Mouse (Mus musculus) stomach, embryonic 14.5 days (tissue): ENCODE measurements at regions not wholly inside any gene's neighbourhood (a gene's known extent, or its start where the extent isn't known, plus 50 kb on each side); places are given as distances from the start of the nearest gene placed in this dataset.

Source experiments
- ATAC-seq: fragments of 200-750 bp; cut with Nextera tagmentation; 2 replicates; pipeline ENCODE4 v1.8.0; 2017; ENCODE audit warnings: low read depth, moderate TSS enrichment; ENCODE audit not compliant: insufficient number of reproducible peaks, insufficient read depth, low FRiP score
- H3K27ac ChIP-seq: fragments of 300-500 bp; sonication (generic); 2 replicates; pipeline ENCODE4 v1.5.1; 2014; ENCODE audit warnings: mild to moderate bottlenecking, low read length, moderate library complexity, mixed read lengths
- H3K27me3 ChIP-seq: fragments of 300-500 bp; sonication (generic); 2 replicates; pipeline ENCODE4 v1.6.1; 2014; ENCODE audit warnings: low read length, control low read depth, mixed read lengths; ENCODE audit not compliant: control insufficient read depth, insufficient read depth
- H3K36me3 ChIP-seq: fragments of 300-500 bp; sonication (generic); 2 replicates; pipeline ENCODE4 v1.6.1; 2014; ENCODE audit warnings: mild to moderate bottlenecking, control low read depth, low read length, moderate library complexity, mixed read lengths; ENCODE audit not compliant: control insufficient read depth, insufficient read depth
- H3K4me1 ChIP-seq: fragments of 300-500 bp; sonication (generic); 2 replicates; pipeline ENCODE4 v1.6.1; 2014; ENCODE audit warnings: low read length, control low read depth, mixed read lengths; ENCODE audit not compliant: control insufficient read depth, insufficient read depth
- H3K4me2 ChIP-seq: fragments of 300-500 bp; sonication (generic); replicated peaks from 2 replicates; pipeline ENCODE4 v1.6.1; 2014; ENCODE audit warnings: low read depth, low read length, control low read depth
- H3K4me3 ChIP-seq: fragments of 300-500 bp; sonication (generic); 2 replicates; pipeline ENCODE4 v1.5.1; 2014; ENCODE audit warnings: low read depth, low read length, control low read depth
- H3K9ac ChIP-seq: fragments of 300-500 bp; sonication (generic); replicated peaks from 2 replicates; pipeline ENCODE4 v1.6.1; 2014; ENCODE audit warnings: low read depth, mild to moderate bottlenecking, control low read depth, low read length, moderate library complexity, mixed read lengths
- H3K9me3 ChIP-seq: fragments of 300-500 bp; sonication (generic); 2 replicates; pipeline ENCODE4 v1.6.1; 2016; ENCODE audit warnings: low read depth, low read length, control low read depth; ENCODE audit not compliant: control insufficient read depth
- WGBS: fragments of 180-500 bp; shearing (Covaris S2); extraction: QIAGEN DNeasy Blood & Tissue Kit; methylation state at CpG from one replicate; pipeline ENCODE4 v1.1.7; 2014; 5-methylcytosine and 5-hydroxymethylcytosine counted together

DNA sequence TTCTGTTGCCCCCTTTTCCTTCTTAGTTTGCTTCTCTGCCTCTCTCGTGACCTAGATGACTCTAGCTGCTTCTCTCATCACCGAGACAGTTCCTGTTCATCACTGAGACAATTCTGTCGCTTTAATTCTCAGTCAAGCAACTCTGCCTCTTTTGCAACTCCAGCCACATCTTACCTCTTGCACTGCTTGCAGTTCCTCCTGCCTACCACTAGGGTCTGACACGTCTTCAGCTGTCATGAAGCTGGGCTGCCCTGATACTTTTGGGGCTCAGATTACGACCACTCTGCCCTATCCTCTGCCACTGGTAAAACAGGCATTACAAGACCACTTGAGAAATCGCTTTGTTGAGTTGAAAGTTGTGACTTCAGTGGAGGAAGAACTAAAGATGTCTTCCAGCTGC, 216.9 kb upstream of the Fam98a start:
- Histone ChIP-seq H3K27me3 (no peaks in the 10 kb centered on the region), H3K9me3 (no peaks in the 10 kb centered on the region), H3K9ac (no peak overlapping the region), H3K27ac (no peak overlapping the region), H3K4me3 (no peak overlapping the region), H3K4me1 (no peaks in the 10 kb centered on the region), H3K4me2 (no peak overlapping the region), H3K36me3 (no peaks in the 10 kb centered on the region)
- ATAC-seq, result no peak
- 83% methylated on average over 6 of the region's 6 CpGs for WGBS

DNA sequence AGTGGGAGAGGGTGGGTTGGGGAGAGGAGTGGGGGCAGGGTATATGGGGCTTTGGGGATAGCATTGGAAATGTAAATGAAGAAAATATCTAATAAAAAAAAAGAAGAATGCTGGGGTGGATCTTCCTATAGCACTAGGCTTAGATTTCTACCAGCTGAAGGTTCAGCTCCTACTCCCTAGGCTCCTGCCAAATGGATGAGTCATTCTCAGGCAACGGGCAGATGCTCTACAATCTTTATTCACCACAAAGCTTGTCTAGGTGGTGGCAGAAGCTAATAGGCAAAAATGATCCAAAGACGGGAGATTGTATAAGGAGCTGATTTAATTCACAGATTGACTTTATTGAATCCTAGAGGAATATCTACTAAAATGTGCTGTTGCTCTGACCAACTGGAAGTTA, 211.6 kb upstream of the Fam98a start:
- WGBS, result 90% methylated on average over 2 of the region's 2 CpGs
- Histone ChIP-seq H3K9ac (no peak overlapping the region), H3K36me3 (no peaks in the 10 kb centered on the region), H3K4me2 (no peak overlapping the region), H3K9me3 (no peaks in the 10 kb centered on the region), H3K27ac (no peak overlapping the region), H3K27me3 (no peaks in the 10 kb centered on the region), H3K4me1 (no peaks in the 10 kb centered on the region), H3K4me3 (no peak overlapping the region)
- no peak for ATAC-seq

DNA sequence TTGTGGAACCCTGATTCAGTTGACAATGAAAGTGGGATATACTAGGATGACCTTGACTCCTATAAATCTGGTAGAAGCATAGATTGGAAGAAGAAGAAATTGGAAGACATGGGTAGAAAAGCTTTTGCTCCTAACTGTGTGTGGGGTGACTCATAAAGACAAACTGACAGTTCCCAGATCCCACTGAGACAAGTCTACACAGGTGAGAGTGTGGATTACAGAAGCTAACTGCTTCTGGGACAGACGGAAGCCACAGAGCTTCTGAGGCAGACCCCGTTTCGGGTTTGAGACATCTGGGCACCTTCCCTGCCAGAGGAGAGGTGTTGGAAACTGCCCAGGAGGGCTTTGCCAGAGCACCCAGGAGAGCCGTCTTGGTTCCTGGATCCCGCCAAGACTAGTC, 204.7 kb upstream of the Fam98a start:
- Histone ChIP-seq H3K36me3 (no peaks in the 10 kb centered on the region), H3K9ac (no peak overlapping the region)
- 95% methylated on average over 5 of the region's 5 CpGs for WGBS

DNA sequence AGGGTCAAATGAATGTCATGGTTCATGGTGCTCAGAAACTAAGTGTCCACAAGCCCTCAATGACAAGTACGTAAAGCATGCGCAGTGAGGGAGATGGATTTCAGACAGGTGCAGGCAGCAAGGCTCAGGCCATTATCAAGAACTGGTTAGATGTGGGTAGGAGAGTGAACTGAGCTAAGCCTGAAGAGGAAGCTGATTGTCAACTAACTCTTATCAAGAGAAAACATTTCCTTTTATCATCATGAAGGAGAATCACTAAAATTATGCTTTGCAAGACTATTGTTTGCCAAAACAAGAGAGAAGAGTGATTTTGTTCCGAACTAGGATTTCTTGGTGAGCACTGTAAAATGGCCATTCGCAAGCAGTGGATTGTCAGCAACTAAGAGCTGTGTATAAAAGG, 164.7 kb upstream of the Fam98a start:
- Histone ChIP-seq H3K4me2 (no peak overlapping the region), H3K27ac (no peak overlapping the region), H3K9ac (no peak overlapping the region), H3K9me3 (no peaks in the 10 kb centered on the region), H3K27me3 (no peaks in the 10 kb centered on the region), H3K4me1 (no peaks in the 10 kb centered on the region), H3K4me3 (no peak overlapping the region), H3K36me3 (no peaks in the 10 kb centered on the region)
- no peak for ATAC-seq
- 91% methylated on average over 4 of the region's 4 CpGs for WGBS

More for the DNA sequence above, 204.7 kb upstream of the Fam98a start:
- Histone ChIP-seq H3K4me2 (no peak overlapping the region), H3K9me3 (no peaks in the 10 kb centered on the region), H3K27me3 (no peaks in the 10 kb centered on the region), H3K4me3 (no peak overlapping the region), H3K4me1 (no peaks in the 10 kb centered on the region), H3K27ac (no peak overlapping the region)
- no peak for ATAC-seq

DNA sequence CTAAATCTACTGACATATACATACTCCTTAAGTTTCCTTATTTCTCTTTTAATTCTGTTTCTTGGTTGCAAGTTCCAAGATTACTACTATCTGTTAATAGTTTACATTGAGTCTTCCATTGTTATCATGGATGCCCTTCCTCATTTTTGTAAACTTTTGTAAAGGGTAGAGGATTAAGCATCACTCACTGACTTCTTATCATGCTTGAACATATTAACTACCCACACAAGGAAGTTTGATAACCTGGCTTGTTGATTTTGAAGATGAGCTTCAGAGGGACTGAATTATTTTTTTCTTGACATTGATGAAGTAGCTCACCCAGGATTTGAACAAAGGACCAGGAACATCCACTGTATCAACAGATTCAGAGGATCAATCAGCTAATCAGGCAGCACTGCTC, 162.8 kb upstream of the Fam98a start:
- H3K4me3 ChIP-seq, result no peak overlapping the region
- H3K9ac ChIP-seq, result no peak overlapping the region
- H3K27ac ChIP-seq, result no peak overlapping the region
- ATAC-seq, result no peak
- no peaks in the 10 kb centered on the region for H3K27me3 ChIP-seq
- H3K9me3 ChIP-seq, result no peaks in the 10 kb centered on the region
- H3K4me1 ChIP-seq, result no peaks in the 10 kb centered on the region
- H3K36me3 ChIP-seq, result no peaks in the 10 kb centered on the region
- no peak overlapping the region for H3K4me2 ChIP-seq

DNA sequence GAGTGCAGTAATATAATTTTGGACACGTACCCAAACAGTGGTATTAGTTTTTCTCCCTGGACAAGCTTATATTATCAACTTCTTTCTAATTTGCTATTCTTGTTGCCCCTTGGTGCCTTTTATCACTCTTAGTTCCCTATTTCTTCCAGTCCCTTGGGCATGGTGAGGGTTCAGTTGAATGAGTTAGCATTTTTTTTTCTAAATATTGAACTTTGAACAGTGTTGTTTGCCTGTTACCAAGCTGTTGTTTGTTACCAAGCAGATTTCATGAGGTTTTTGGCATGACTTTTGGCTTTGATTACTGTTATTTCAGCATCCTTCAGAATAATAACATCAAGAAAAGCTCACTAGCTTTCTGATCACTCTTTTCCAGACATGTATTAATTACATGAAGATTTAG, 162.3 kb upstream of the Fam98a start:
- Histone ChIP-seq H3K4me1 (no peaks in the 10 kb centered on the region), H3K4me3 (no peak overlapping the region), H3K4me2 (no peak overlapping the region), H3K27me3 (no peaks in the 10 kb centered on the region), H3K9me3 (no peaks in the 10 kb centered on the region), H3K36me3 (no peaks in the 10 kb centered on the region), H3K9ac (no peak overlapping the region), H3K27ac (no peak overlapping the region)
- no peak for ATAC-seq
- WGBS, result 90% methylated on average over 1 of the region's 1 CpGs

DNA sequence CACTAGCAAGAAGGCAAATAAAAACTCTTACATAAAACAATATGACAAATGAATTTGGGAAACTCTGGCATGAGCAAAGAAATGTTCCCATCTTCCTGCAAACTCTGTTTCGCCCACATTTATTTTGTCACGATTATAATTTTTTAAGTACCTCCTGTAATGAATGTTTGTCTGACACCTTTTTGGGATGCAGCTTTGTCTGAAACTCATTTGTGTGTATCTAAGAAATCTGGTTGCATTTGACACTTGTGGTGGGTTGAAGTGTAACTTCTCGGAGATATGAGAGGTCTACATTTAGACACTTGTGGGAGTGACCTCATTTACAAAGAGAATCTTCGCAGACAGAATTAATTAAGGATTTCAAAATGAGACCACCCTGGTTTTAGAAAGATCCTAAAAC, 155.9 kb upstream of the Fam98a start:
- H3K27ac ChIP-seq, result no peak overlapping the region
- no peak for ATAC-seq
- H3K4me2 ChIP-seq, result no peak overlapping the region
- H3K27me3 ChIP-seq, result no peaks in the 10 kb centered on the region
- H3K36me3 ChIP-seq, result no peaks in the 10 kb centered on the region
- no peak overlapping the region for H3K4me3 ChIP-seq
- H3K9ac ChIP-seq, result no peak overlapping the region
- WGBS, result 88% methylated on average over 4 of the region's 4 CpGs
- H3K4me1 ChIP-seq, result no peaks in the 10 kb centered on the region
- no peaks in the 10 kb centered on the region for H3K9me3 ChIP-seq

DNA sequence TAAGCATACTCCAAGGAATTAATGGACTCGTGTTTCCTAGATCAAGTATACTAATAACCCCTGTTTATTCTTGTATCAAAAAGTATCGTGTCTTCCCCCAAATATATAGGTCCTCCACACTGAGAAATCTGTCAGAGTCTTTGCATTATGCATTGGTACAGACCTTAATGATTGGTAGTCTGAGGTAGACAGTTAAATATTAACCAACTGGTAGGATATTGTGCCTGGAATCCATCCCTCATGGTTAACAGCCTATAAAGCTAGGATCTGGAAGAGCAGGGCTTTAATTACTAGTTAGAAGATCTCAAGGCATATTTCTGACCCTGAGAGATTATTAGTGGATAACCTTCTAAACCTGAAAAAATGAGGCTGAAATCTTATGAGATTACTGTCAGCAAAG, 153.6 kb upstream of the Fam98a start:
- Histone ChIP-seq H3K9me3 (no peaks in the 10 kb centered on the region), H3K4me1 (no peaks in the 10 kb centered on the region), H3K27ac (no peak overlapping the region), H3K27me3 (no peaks in the 10 kb centered on the region), H3K4me2 (no peak overlapping the region), H3K36me3 (no peaks in the 10 kb centered on the region), H3K9ac (no peak overlapping the region), H3K4me3 (no peak overlapping the region)
- ATAC-seq, result no peak
- 79% methylated on average over 2 of the region's 2 CpGs for WGBS

DNA sequence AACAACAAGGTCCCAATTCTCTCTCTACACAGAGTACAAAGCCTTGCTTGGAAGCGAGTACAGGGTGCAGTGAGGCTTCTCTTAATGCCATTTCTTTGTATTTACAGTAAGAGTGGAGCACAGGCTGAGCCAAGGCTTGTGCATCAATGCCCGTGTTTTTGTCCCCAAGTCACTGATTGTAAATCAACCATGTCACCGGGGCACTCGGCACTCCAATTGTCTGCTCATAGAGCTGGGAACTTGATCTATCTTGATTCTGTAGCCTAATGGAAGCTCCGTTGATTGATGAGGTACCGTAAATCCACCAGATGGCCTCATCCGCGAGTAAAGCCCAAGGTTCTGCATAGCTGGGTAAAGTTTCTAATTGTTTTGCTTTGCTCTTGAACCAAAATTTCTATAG, 152.1 kb upstream of the Fam98a start:
- H3K9me3 ChIP-seq, result no peaks in the 10 kb centered on the region
- no peak for ATAC-seq
- no peaks in the 10 kb centered on the region for H3K4me1 ChIP-seq
- H3K9ac ChIP-seq, result no peak overlapping the region
- WGBS, result 31% methylated on average over 8 of the region's 8 CpGs
- H3K27ac ChIP-seq, result no peak overlapping the region
- H3K27me3 ChIP-seq, result no peaks in the 10 kb centered on the region
- no peaks in the 10 kb centered on the region for H3K36me3 ChIP-seq
- H3K4me2 ChIP-seq, result no peak overlapping the region
- no peak overlapping the region for H3K4me3 ChIP-seq
